ENCODE assay signal across 1 mouse cellular context in the genomic region with DNA sequence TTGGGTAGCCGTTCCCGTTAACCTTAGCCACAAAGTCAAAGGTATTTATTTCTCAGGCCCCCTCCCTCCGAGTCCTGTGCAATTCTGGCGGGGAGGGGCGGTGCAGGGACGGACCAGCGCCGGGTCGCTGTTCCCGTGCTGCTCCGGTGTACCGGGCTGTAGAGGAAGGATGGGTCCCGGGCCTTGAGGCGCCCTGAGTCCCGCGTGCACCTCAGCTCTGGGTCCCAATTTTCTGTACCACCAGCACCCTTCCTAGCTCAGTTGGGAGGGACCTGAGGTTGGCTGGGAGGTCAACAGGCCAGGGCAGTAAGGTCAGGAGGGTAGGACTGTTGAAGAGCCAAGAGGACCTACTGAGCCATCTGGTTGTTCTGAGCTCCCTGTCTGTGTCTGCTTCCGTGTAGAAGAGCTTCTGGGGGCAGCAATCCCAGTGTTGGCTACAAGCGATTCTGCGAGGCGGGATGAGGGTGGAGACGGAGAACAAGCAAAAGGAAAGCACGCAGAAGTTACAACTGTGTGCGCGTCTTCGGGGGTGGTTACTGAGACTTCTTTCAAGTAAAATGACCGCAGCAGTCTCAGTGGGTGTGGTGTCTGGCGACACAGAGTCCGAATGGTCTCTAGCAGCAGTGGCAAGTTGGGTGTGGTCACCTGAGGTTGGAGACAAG.
TF ChIP-seq lines count a peak whose summit lies in the region.

No protein-coding gene starts in this region.

TF ChIP-seq in ES-E14, 5 proteins besides CTCF, POLR2A, EP300 and RAD21:
- no peak for TF ChIP-seq ZC3H11A (IDR thresholded peaks at IDR 0.05; ENCODE audit: borderline replicate concordance, low read depth, low read length)
- TF ChIP-seq HCFC1 (IDR thresholded peaks at IDR 0.05; ENCODE audit: borderline replicate concordance, insufficient read depth, low read length), result no peak
